Mouse (Mus musculus) limb, embryonic 15.5 days (tissue): ENCODE data around the gene Epb42. TPM values are rescaled to one million over a fixed set of nuclear protein-coding genes. Genes with fewer than 3 reads are reported as not detected.
"Not testable (repeated sequence)": the region's sequence is repeated elsewhere in the genome, so short reads cannot be mapped to it uniquely, and the experiment has no call there.

Source experiments
- ATAC-seq: fragments of 200-750 bp; cut with Nextera tagmentation; 2 replicates; pipeline ENCODE4 v1.8.0; 2017; ENCODE audit warnings: low read depth, moderate TSS enrichment; ENCODE audit not compliant: insufficient number of reproducible peaks, low FRiP score, low TSS enrichment
- H3K27ac ChIP-seq: fragments of 300-500 bp; sonication (generic); 2 replicates; pipeline ENCODE4 v1.5.1; 2015; ENCODE audit warnings: moderate library complexity, mild to moderate bottlenecking, inconsistent platforms
- H3K27me3 ChIP-seq: fragments of 300-500 bp; sonication (generic); 2 replicates; pipeline ENCODE4 v1.6.1; 2015; ENCODE audit warnings: inconsistent platforms
- H3K36me3 ChIP-seq: fragments of 300-500 bp; sonication (generic); 2 replicates; pipeline ENCODE4 v1.6.1; 2015; ENCODE audit warnings: inconsistent platforms
- H3K4me1 ChIP-seq: fragments of 300-500 bp; sonication (generic); 2 replicates; pipeline ENCODE4 v1.6.1; 2015; ENCODE audit warnings: inconsistent platforms
- H3K4me2 ChIP-seq: fragments of 300-500 bp; sonication (generic); 2 replicates; pipeline ENCODE4 v1.6.1; 2015; ENCODE audit warnings: mild to moderate bottlenecking, inconsistent platforms
- H3K4me3 ChIP-seq: fragments of 300-500 bp; sonication (generic); 2 replicates; pipeline ENCODE4 v1.5.1; 2015; ENCODE audit warnings: mild to moderate bottlenecking, inconsistent platforms
- H3K9ac ChIP-seq: fragments of 300-500 bp; sonication (generic); 2 replicates; pipeline ENCODE4 v1.6.1; 2015; ENCODE audit warnings: inconsistent platforms
- H3K9me3 ChIP-seq: fragments of 300-500 bp; sonication (generic); 2 replicates; pipeline ENCODE4 v1.6.1; 2016; ENCODE audit warnings: inconsistent platforms
- WGBS: fragments of 180-500 bp; shearing (Covaris S2); methylation state at CpG from one replicate; pipeline ENCODE4 v1.1.7; 2015; 5-methylcytosine and 5-hydroxymethylcytosine counted together
- polyA plus RNA-seq: library from polyadenylated mRNA; unstranded; fragments of >200 nt; fragmentation: Nextera tagmentation; extraction: Ambion mirVana; gene quantifications from 2 replicates; pipeline ENCODE4 v1.2.1, GENCODE M21; 2015

Epb42 gene
- polyA plus RNA-seq, 1 experiment from 2014 or later: 1.0 TPM

DNA sequence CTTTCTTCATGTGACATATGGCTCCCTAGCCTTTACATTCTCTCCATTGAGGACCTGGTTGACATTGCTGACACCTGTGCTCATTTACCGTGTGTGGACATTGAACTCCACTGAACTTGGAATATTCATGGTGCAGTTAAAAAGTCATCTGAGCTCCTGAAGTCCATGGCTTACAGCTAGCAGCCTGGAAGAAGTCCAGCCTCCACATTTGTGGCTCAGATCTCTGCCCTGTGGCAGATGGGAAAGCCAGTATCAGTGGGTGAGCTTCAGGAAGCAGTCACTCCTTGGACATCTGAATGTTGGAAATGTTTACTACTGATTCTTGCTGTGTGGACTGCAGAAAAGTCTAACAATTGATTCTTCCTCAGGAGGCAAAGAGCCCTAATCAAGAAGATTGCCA lies 29.9 kb downstream of the Epb42 start:
- no peak overlapping the region for H3K9ac ChIP-seq
- H3K36me3 ChIP-seq: peaks cover 10% of the 10 kb centered on the region
- no peak for ATAC-seq
- no peak overlapping the region for H3K27ac ChIP-seq
- H3K4me3 ChIP-seq: no peak overlapping the region
- 72% methylated on average over 1 of the region's 1 CpGs for WGBS
- H3K4me1 ChIP-seq: peaks cover 7% of the 10 kb centered on the region
- no peaks in the 10 kb centered on the region for H3K27me3 ChIP-seq
- H3K9me3 ChIP-seq: no peaks in the 10 kb centered on the region
- H3K4me2 ChIP-seq: no peak overlapping the region

- Histone ChIP-seq H3K36me3 (no peaks in the 10 kb centered on the region), H3K9ac (no peak overlapping the region), H3K4me3 (no peak overlapping the region), H3K4me2 (no peak overlapping the region), H3K9me3 (no peaks in the 10 kb centered on the region), H3K27me3 (no peaks in the 10 kb centered on the region), H3K27ac (no peak overlapping the region), H3K4me1 (peaks cover 4% of the 10 kb centered on the region)
- ATAC-seq: no peak
- 79% methylated on average over 7 of the region's 7 CpGs for WGBS
Observed at GRCm38 (mm10) chr2:121004018-121004811, 32.7 kb downstream of the Epb42 start.

DNA sequence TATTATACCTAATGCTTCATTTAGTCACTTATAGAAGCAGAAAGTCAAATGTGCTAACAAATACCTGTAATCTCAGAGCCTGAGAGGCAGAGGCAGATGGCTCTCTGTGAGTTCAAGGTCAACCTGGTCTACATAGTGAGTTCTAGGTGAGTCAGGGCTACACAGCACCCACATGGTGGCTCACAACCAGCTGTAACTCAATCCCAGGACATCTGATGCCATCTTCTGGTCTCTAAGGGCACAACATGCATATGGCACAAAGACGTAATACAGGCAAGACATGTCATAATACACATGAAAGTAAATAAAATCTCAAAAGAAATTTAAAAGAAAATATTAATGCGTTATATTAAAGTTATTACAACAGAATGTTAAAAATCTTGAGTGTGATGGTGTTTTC lies 33.3 kb downstream of the Epb42 start:
- Histone ChIP-seq H3K4me1 (no peaks in the 10 kb centered on the region), H3K4me3 (no peak overlapping the region), H3K9me3 (no peaks in the 10 kb centered on the region), H3K27ac (no peak overlapping the region), H3K36me3 (no peaks in the 10 kb centered on the region), H3K27me3 (no peaks in the 10 kb centered on the region), H3K9ac (no peak overlapping the region), H3K4me2 (no peak overlapping the region)
- ATAC-seq: no peak
- 69% methylated on average over 2 of the region's 2 CpGs for WGBS

DNA sequence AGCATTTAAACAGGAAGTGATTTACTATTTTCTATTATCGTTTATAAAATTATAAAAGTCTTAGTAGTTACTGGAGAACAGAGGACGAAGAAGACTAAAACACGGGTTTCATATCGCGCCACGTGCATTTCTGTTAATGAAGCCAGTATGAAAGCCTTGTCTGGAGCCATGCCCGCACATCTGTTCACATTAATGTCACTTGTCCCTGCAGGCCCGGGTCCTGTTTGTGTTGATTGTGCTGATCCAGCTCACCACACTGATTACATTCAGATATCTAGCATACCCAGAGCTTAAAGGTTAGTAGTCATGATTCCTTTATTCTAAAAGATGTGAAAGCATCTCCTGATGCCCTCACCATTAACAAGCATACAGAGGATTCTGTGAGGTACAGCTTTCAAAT lies 38.0 kb downstream of the Epb42 start:
- H3K27ac ChIP-seq: no peak overlapping the region
- 77% methylated on average over 8 of the region's 8 CpGs for WGBS
- no peak overlapping the region for H3K9ac ChIP-seq
- H3K9me3 ChIP-seq: no peaks in the 10 kb centered on the region
- no peaks in the 10 kb centered on the region for H3K4me1 ChIP-seq
- no peak overlapping the region for H3K4me2 ChIP-seq
- H3K4me3 ChIP-seq: no peak overlapping the region
- no peak for ATAC-seq
- H3K27me3 ChIP-seq: no peaks in the 10 kb centered on the region
- no peaks in the 10 kb centered on the region for H3K36me3 ChIP-seq

DNA sequence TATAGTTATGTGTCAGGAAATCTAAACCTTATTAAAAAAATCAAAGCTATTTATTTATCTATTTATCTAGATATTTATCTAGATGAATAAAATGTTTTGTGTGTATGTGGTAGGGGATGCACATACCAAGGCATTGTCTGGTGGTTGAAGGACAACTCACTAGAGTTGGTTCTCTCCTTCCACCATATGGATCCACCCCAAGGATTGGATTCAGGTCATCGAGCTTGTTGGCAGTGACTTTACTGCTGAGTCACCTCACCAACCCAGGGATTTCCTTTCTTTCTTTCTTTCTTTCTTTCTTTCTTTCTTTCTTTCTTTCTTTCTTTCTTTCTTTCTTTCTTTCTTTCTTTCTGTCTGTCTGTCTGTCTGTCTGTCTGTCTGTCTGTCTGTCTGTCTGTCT lies 40.3 kb downstream of the Epb42 start:
- H3K9ac ChIP-seq, H3K9me3 ChIP-seq, H3K27me3 ChIP-seq, ATAC-seq, H3K4me3 ChIP-seq, H3K4me1 ChIP-seq, H3K36me3 ChIP-seq, H3K4me2 ChIP-seq, H3K27ac ChIP-seq: not testable (repeated sequence)
- 84% methylated on average over 1 of the region's 1 CpGs for WGBS

DNA sequence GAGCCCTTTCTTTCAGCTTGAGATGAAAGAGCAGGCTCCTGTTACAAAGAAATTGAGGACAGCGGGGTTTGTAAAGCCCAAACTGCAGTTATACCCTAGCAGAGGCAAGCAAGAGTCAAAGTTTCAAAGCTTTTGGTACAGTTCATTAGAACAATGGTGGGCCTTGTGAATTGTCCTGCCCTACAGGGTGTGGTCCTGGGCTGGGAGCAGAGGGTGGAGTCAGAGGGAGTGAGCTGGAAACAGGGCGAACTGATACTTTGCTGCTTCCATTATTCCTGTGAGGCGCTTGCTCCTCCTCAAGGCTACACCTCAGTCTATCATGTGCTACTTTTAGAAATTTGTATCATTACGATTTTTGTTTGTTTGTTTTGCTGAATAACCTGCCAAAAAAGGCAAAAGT lies 45.7 kb downstream of the Epb42 start:
- WGBS: 69% methylated on average over 4 of the region's 4 CpGs
- Histone ChIP-seq H3K9ac (no peak overlapping the region), H3K27me3 (no peaks in the 10 kb centered on the region), H3K27ac (no peak overlapping the region), H3K4me1 (no peaks in the 10 kb centered on the region), H3K36me3 (no peaks in the 10 kb centered on the region), H3K4me3 (no peak overlapping the region), H3K4me2 (no peak overlapping the region), H3K9me3 (no peaks in the 10 kb centered on the region)
- no peak for ATAC-seq

DNA sequence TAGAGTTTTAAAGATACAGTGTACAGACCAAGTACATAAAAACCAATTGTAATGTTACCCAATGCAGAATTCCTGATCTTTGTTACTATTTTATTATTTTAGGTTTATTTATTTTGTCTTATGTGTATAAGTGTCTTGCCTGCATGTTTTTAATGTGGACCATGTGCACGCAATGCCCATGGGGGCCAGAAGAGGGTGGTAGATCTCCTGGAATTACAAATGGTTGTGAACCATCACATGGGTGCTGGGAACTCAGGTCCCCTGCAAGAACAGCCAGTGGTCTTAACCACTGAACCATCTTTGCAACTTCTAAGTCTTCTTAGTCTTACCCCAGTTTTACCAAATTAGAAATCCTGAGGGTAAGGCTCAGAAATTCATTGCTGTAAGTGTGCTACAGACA lies 51.6 kb downstream of the Epb42 start:
- Histone ChIP-seq H3K9ac (no peak overlapping the region), H3K4me2 (no peak overlapping the region), H3K4me3 (no peak overlapping the region), H3K4me1 (no peaks in the 10 kb centered on the region), H3K9me3 (no peaks in the 10 kb centered on the region), H3K27ac (no peak overlapping the region), H3K27me3 (no peaks in the 10 kb centered on the region), H3K36me3 (no peaks in the 10 kb centered on the region)
- 100% methylated on average over 1 of the region's 1 CpGs for WGBS
- no peak for ATAC-seq

DNA sequence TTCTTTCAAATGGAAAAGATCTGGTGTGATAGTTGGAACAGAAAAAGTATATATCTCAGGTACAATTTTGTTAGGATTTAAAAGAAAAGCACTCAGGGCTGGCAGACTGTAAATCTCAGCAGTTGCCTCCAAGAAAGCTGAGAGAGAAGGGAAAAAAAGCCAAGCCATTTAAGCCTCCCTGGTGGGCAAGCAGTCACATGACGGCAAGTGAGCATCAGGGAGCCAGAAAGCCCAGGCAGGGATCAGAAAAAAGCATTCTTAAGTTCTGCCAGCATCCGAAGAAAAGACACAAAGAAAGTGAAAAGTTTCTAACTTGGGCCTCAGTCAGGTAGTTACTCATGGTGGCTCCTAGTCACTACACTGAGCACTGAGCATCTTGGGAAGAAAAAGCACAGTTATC lies 53.3 kb downstream of the Epb42 start:
- H3K27ac ChIP-seq: no peak overlapping the region
- no peaks in the 10 kb centered on the region for H3K27me3 ChIP-seq
- no peak overlapping the region for H3K4me3 ChIP-seq
- no peaks in the 10 kb centered on the region for H3K9me3 ChIP-seq
- no peaks in the 10 kb centered on the region for H3K36me3 ChIP-seq
- H3K4me2 ChIP-seq: no peak overlapping the region
- ATAC-seq: no peak
- no peak overlapping the region for H3K9ac ChIP-seq
- WGBS: 35% methylated on average over 2 of the region's 2 CpGs
- no peaks in the 10 kb centered on the region for H3K4me1 ChIP-seq

GRCm38 (mm10) chr2:120980861-120981260 lies 56.0 kb downstream of the Epb42 start:
- Histone ChIP-seq H3K36me3 (no peaks in the 10 kb centered on the region), H3K9ac (no peak overlapping the region), H3K4me1 (peaks cover 8% of the 10 kb centered on the region; the same call in 1 of the 2 replicates), H3K27me3 (no peaks in the 10 kb centered on the region), H3K4me2 (no peak overlapping the region), H3K4me3 (no peak overlapping the region), H3K27ac (no peak overlapping the region), H3K9me3 (no peaks in the 10 kb centered on the region)
- ATAC-seq: no peak
- WGBS: 41% methylated on average over 2 of the region's 2 CpGs

DNA sequence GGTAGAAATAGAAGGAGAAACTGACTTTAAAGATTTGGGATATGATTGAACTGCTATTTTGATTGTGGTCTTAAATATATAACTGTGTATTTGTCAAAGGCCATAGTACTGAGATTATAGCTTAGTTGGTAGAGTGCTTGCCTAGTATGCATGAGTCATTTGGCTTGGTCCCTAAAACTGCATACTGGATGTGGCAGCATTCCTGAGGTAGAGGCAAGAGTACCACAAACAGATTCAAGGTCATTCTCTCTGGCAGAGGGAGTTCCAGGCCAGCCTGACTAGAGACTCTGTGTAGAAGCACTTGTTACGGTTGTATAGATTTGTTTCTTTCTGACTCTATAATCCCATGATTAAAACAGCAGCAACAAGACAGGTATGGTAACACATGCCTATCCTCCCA lies 57.1 kb downstream of the Epb42 start:
- 84% methylated on average over 1 of the region's 1 CpGs for WGBS
- H3K36me3 ChIP-seq: no peaks in the 10 kb centered on the region
- H3K4me3 ChIP-seq: no peak overlapping the region
- no peak overlapping the region for H3K9ac ChIP-seq
- no peaks in the 10 kb centered on the region for H3K9me3 ChIP-seq
- H3K27ac ChIP-seq: no peak overlapping the region
- no peak for ATAC-seq
- H3K27me3 ChIP-seq: no peaks in the 10 kb centered on the region
- H3K4me2 ChIP-seq: no peak overlapping the region
- peaks cover 8% of the 10 kb centered on the region; the same call in 1 of the 2 replicates for H3K4me1 ChIP-seq

DNA sequence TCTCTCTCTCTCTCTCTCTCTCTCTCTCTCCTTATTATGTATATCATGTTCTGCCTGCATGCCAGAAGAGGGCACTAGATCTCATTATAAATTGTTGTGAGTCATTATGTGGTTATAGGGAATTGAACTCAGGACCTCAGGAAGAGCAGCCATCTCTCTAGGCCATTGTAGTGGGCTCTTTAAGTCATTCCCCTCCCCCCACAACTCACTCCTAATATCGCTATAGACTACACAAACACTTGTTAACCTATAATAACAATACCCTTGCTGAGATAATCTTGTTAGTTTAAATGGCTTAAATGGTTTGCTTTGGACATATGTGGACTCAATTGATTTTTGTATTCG lies 58.2 kb downstream of the Epb42 start:
- no peak overlapping the region for H3K27ac ChIP-seq
- H3K9me3 ChIP-seq: no peaks in the 10 kb centered on the region
- H3K36me3 ChIP-seq: no peaks in the 10 kb centered on the region
- no peak overlapping the region for H3K4me3 ChIP-seq
- peaks cover 8% of the 10 kb centered on the region; the same call in 1 of the 2 replicates for H3K4me1 ChIP-seq
- no peaks in the 10 kb centered on the region for H3K27me3 ChIP-seq
- no peak for ATAC-seq
- 61% methylated on average over 2 of the region's 2 CpGs for WGBS
- H3K4me2 ChIP-seq: no peak overlapping the region
- no peak overlapping the region for H3K9ac ChIP-seq

- Histone ChIP-seq H3K4me2 (peak overlapping the region; percentile 98), H3K4me1 (peaks cover 8% of the 10 kb centered on the region; the same call in 1 of the 2 replicates), H3K27me3 (peaks cover 1% of the 10 kb centered on the region; the same call in 1 of the 2 replicates), H3K27ac (no peak overlapping the region), H3K9ac (no peak overlapping the region), H3K4me3 (peak overlapping the region; percentile 65), H3K9me3 (no peaks in the 10 kb centered on the region), H3K36me3 (no peaks in the 10 kb centered on the region)
- 73% methylated on average over 8 of the region's 8 CpGs for WGBS
- no peak for ATAC-seq
Observed at GRCm38 (mm10) chr2:120977926-120978692, 58.8 kb downstream of the Epb42 start.
